Mouse (Mus musculus): ENCODE measurements around the gene Ppib. TPM values are rescaled to one million over a fixed set of nuclear protein-coding genes. Genes with fewer than 3 reads are reported as not detected.

Gene Ppib
- polyA plus RNA-seq, 1 experiment, result 176 TPM

DNA sequence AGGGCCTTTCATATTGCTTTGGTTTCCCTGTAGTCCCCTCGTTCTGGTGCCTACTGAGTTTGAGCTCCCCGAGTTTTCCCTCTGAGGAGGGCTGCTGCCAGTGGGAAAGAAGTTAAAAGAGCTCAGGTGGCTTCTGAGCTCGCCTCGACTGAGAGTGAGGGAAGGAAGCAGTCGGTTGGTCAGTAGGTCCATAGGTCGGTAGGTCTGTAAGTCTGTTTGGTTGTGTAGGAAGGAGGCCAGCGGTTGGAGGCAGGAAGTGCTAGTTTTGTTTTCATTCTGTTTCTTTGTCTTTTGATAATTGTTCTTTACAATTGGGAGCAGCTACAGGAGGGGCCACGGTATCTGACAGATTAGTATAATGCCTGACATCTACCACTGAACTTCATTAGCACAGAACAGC is 50.1 kb downstream of the Ppib start:
- 58% methylated on average over 8 of the region's 8 CpGs for WGBS
- no peak for TF ChIP-seq POLR2A (IDR thresholded peaks at IDR 0.05; ENCODE audit: borderline replicate concordance, extremely low read depth, low read depth, low read length)
- no peak for TF ChIP-seq CTCF (IDR thresholded peaks at IDR 0.05; ENCODE audit: insufficient read depth, low read length)
- DNase-seq, result no peak
- H3K4me1 ChIP-seq (ENCODE audit: control insufficient read depth, insufficient read depth, low read length), result peaks cover 4% of the 10 kb centered on the region; the same call in 1 of the 2 replicates
- H3K4me3 ChIP-seq (replicated peaks; ENCODE audit: extremely low read depth, low read depth, low read length), result no peak overlapping the region

DNA sequence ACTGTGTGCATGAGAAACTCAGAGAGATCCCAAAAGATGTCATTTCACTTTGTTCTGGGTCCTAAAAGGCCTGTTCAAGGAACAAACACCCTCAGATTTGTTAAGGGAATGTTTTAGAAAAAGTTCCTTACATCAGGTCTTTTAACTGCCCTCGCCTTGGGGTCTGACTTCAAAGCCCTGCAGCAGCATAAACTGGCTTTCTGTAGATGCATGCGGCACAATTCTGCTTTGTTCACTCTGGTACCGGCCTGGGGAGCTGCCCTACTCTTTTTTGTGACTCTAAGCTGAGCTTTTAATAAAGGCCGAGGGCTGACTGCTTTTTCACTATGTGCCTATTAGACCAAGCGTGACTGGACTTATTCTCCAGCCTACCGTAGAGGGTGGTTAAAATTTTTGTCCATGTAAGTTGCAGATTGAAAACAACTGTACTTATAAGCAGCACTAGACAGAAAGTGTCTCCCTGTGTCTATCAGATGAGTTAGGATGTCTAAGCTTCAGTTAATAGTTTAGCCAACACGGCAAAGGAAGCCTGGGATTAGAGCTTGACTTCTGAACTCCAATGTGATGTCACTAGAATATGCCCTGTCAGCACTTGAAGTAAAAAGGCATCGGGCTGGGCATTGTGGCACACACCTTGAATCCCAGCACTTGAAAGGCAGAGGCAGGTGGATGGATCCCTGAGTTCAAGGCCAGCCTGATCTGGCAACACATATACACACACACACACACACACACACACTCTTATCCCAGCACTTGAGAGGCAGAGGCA is 50.8 kb downstream of the Ppib start:
- Histone ChIP-seq H3K4me3 (replicated peaks; ENCODE audit: extremely low read depth, low read depth, low read length) (no peak overlapping the region), H3K4me1 (ENCODE audit: control insufficient read depth, insufficient read depth, low read length) (peaks cover 4% of the 10 kb centered on the region; the same call in 1 of the 2 replicates)
- 88% methylated on average over 8 of the region's 8 CpGs for WGBS
- TF ChIP-seq POLR2A (IDR thresholded peaks at IDR 0.05; ENCODE audit: borderline replicate concordance, extremely low read depth, low read depth, low read length) (no peak), CTCF (IDR thresholded peaks at IDR 0.05; ENCODE audit: insufficient read depth, low read length) (no peak)
- DNase-seq, result no peak

DNA sequence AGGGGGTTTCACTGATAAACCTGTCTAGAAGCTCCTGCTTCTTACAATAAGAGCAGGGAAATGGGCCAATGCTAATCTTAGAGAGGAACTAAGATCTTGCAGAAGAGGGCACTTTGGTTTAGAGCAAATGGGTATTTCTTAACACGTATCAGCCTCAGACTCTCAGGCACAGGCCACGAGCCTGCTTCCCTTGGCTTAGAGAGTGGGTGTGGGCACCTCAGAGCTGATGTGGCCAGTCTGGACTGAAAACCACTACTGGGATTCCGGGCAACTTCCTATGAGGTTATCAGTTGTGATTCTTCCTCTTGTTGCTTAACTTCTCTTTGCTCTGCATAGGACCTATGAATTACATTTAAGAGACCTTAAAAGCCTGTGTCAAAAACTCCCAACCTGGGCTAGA is 54.3 kb downstream of the Ppib start:
- TF ChIP-seq POLR2A (IDR thresholded peaks at IDR 0.05; ENCODE audit: borderline replicate concordance, extremely low read depth, low read depth, low read length), result no peak
- no peak for TF ChIP-seq CTCF (IDR thresholded peaks at IDR 0.05; ENCODE audit: insufficient read depth, low read length)
- Histone ChIP-seq H3K4me1 (ENCODE audit: control insufficient read depth, insufficient read depth, low read length) (peaks cover 4% of the 10 kb centered on the region; the same call in 1 of the 2 replicates), H3K4me3 (replicated peaks; ENCODE audit: extremely low read depth, low read depth, low read length) (no peak overlapping the region)
- WGBS, result 77% methylated on average over 3 of the region's 3 CpGs
- no peak for DNase-seq

Other genes starting within 250 kb of the Ppib start
- 8.3 and 11.7 TPM in 2 replicates for gene Zfp609, start 232.7 kb upstream of the Ppib start, polyA plus RNA-seq (2012; rRNA removed)
- 0.28 and 1.2 TPM in 2 replicates for gene Pclaf, start 170.0 kb upstream of the Ppib start, polyA plus RNA-seq (2012; rRNA removed)
- gene Trip4, start 151.4 kb upstream of the Ppib start, polyA plus RNA-seq (2012; rRNA removed), result 6.7 and 8.4 TPM in 2 replicates
- gene Csnk1g1, start 151.3 kb upstream of the Ppib start, polyA plus RNA-seq (2012; rRNA removed), result 4.4 and 5.8 TPM in 2 replicates
- gene Snx22, start 9.5 kb downstream of the Ppib start, polyA plus RNA-seq (2012; rRNA removed), result 14.5 and 18.0 TPM in 2 replicates
- gene Snx1, start 66.4 kb downstream of the Ppib start, polyA plus RNA-seq (2012; rRNA removed), result 50.7 and 57.3 TPM in 2 replicates
- 7.3 and 13.0 TPM in 2 replicates for gene Ciao2a, start 66.4 kb downstream of the Ppib start, polyA plus RNA-seq (2012; rRNA removed)
- gene Dapk2, start 98.0 kb downstream of the Ppib start, polyA plus RNA-seq (2012; rRNA removed), result 26.7 and 32.8 TPM in 2 replicates